Mouse (Mus musculus) limb, embryonic 13.5 days (tissue): ENCODE data around the gene Mbd3. TPM values are rescaled to one million over a fixed set of nuclear protein-coding genes. Genes with fewer than 3 reads are reported as not detected.

Experiments used
- ATAC-seq: fragments of 200-750 bp; cut with Nextera tagmentation; 2 replicates; pipeline ENCODE4 v1.8.0; 2017; ENCODE audit warnings: low read depth, moderate number of reproducible peaks, moderate TSS enrichment; ENCODE audit not compliant: low FRiP score
- H3K27ac ChIP-seq: fragments of 300-500 bp; sonication (generic); 2 replicates; pipeline ENCODE4 v1.5.1; 2015; ENCODE audit warnings: inconsistent platforms, mild to moderate bottlenecking, moderate library complexity
- H3K27me3 ChIP-seq: fragments of 300-500 bp; sonication (generic); 2 replicates; pipeline ENCODE4 v1.6.1; 2015; ENCODE audit warnings: mild to moderate bottlenecking, inconsistent platforms
- H3K36me3 ChIP-seq: fragments of 300-500 bp; sonication (generic); 2 replicates; pipeline ENCODE4 v1.6.1; 2015; ENCODE audit warnings: inconsistent platforms, mild to moderate bottlenecking, moderate library complexity
- H3K4me1 ChIP-seq: fragments of 300-500 bp; sonication (generic); 2 replicates; pipeline ENCODE4 v1.6.1; 2015; ENCODE audit warnings: inconsistent platforms
- H3K4me2 ChIP-seq: fragments of 300-500 bp; sonication (generic); replicated peaks from 2 replicates; pipeline ENCODE4 v1.6.1; 2015; ENCODE audit warnings: inconsistent platforms, mild to moderate bottlenecking, moderate library complexity
- H3K4me3 ChIP-seq: fragments of 300-500 bp; sonication (generic); 2 replicates; pipeline ENCODE4 v1.5.1; 2015; ENCODE audit warnings: moderate library complexity, mild to moderate bottlenecking, inconsistent platforms
- H3K9ac ChIP-seq: fragments of 300-500 bp; sonication (generic); 2 replicates; pipeline ENCODE4 v1.6.1; 2015; ENCODE audit warnings: mild to moderate bottlenecking, inconsistent platforms
- H3K9me3 ChIP-seq: fragments of 300-500 bp; sonication (generic); 2 replicates; pipeline ENCODE4 v1.6.1; 2016; ENCODE audit warnings: inconsistent platforms
- WGBS: fragments of 180-500 bp; shearing (Covaris S2); methylation state at CpG from one replicate; pipeline ENCODE4 v1.1.7; 2015; 5-methylcytosine and 5-hydroxymethylcytosine counted together
- microRNA-seq: library from miRNA; unstranded; fragments of <30 nt; microRNA quantifications from one replicate; pipeline ENCODE4, GENCODE M21; 2016
- polyA plus RNA-seq: library from polyadenylated mRNA; unstranded; fragments of >200 nt; fragmentation: Nextera tagmentation; extraction: Ambion mirVana; gene quantifications from 2 replicates; pipeline ENCODE4 v1.2.1, GENCODE M21; 2015

The Mbd3 gene
- polyA plus RNA-seq, 1 experiment from 2014 or later = 276 TPM

GRCm38 (mm10) chr10:80342749-80343424, 56.5 kb downstream of the Mbd3 start:
- ATAC-seq = peak; percentile 70
- WGBS = under 1% methylated on average over 29 of the region's 33 CpGs
- no peaks in the 10 kb centered on the region for H3K36me3 ChIP-seq
- H3K4me2 ChIP-seq = peak overlapping the region; percentile 59
- peaks cover 37% of the 10 kb centered on the region for H3K4me1 ChIP-seq
- H3K9ac ChIP-seq = peak overlapping the region; percentile 25; the same call in 1 of the 2 replicates
- H3K9me3 ChIP-seq = no peaks in the 10 kb centered on the region
- H3K27me3 ChIP-seq = peaks cover 89% of the 10 kb centered on the region
- peak overlapping the region; percentile 36 for H3K4me3 ChIP-seq
- no peak overlapping the region for H3K27ac ChIP-seq

Small RNAs within 50 kb of the gene (microRNA-seq; reads per million reads assigned to microRNA genes)
- not detected for gene Gm22721

Other genes with a start within 250 kb of the Mbd3 start
- gene Cirbp, start 233.6 kb downstream of the Mbd3 start, polyA plus RNA-seq = 149 and 194 TPM in 2 replicates
- gene 1600002K03Rik, start 226.6 kb downstream of the Mbd3 start, polyA plus RNA-seq = 9.7 and 11.0 TPM in 2 replicates
- 39.5 and 40.4 TPM in 2 replicates for gene Efna2, start 220.1 kb downstream of the Mbd3 start, polyA plus RNA-seq
- gene Mum1, start 173.1 kb downstream of the Mbd3 start, polyA plus RNA-seq = 94.7 and 96.9 TPM in 2 replicates
- gene Ndufs7, start 150.4 kb downstream of the Mbd3 start, polyA plus RNA-seq = 298 and 306 TPM in 2 replicates
- 57.1 and 58.4 TPM in 2 replicates for gene Gamt, start 138.5 kb downstream of the Mbd3 start, polyA plus RNA-seq
- gene Dazap1, start 138.1 kb downstream of the Mbd3 start, polyA plus RNA-seq = 64.9 and 67.9 TPM in 2 replicates
- 908 and 936 TPM in 2 replicates for gene Rps15, start 107.1 kb downstream of the Mbd3 start, polyA plus RNA-seq
- 3.3 and 3.8 TPM in 2 replicates for gene Apc2, start 103.6 kb downstream of the Mbd3 start, polyA plus RNA-seq
- gene 2310011J03Rik, start 79.0 kb downstream of the Mbd3 start, polyA plus RNA-seq = 50.7 and 51.2 TPM in 2 replicates
- gene Pcsk4, start 70.1 kb downstream of the Mbd3 start, polyA plus RNA-seq = 4.8 and 6.5 TPM in 2 replicates
- gene Reep6, start 69.6 kb downstream of the Mbd3 start, polyA plus RNA-seq = 6.1 and 6.3 TPM in 2 replicates
- 2.0 and 2.4 TPM in 2 replicates for gene Adamtsl5, start 51.1 kb downstream of the Mbd3 start, polyA plus RNA-seq
- 1.2 and 2.2 TPM in 2 replicates for gene Plk5, start 43.1 kb downstream of the Mbd3 start, polyA plus RNA-seq
- 9.2 and 9.5 TPM in 2 replicates for gene Mex3d, start 11.9 kb downstream of the Mbd3 start, polyA plus RNA-seq
- gene Uqcr11, start 7.3 kb upstream of the Mbd3 start, polyA plus RNA-seq = 443 and 459 TPM in 2 replicates
- 153 and 157 TPM in 2 replicates for gene Tcf3, start 34.1 kb upstream of the Mbd3 start, polyA plus RNA-seq
- not detected in 2 replicates for gene Onecut3, start 95.3 kb upstream of the Mbd3 start, polyA plus RNA-seq
- 0.29 and 0.33 TPM in 2 replicates for gene Atp8b3, start 139.6 kb upstream of the Mbd3 start, polyA plus RNA-seq
- 28.3 and 28.7 TPM in 2 replicates for gene Rexo1, start 162.0 kb upstream of the Mbd3 start, polyA plus RNA-seq
- gene Klf16, start 177.8 kb upstream of the Mbd3 start, polyA plus RNA-seq = 9.3 and 10.0 TPM in 2 replicates
- gene Abhd17a, start 190.8 kb upstream of the Mbd3 start, polyA plus RNA-seq = 80.9 and 83.0 TPM in 2 replicates
- 83.9 and 92.0 TPM in 2 replicates for gene Scamp4, start 203.3 kb upstream of the Mbd3 start, polyA plus RNA-seq
- 7.6 and 8.8 TPM in 2 replicates for gene Adat3, start 203.3 kb upstream of the Mbd3 start, polyA plus RNA-seq
- gene Gm49322, start 206.5 kb upstream of the Mbd3 start, polyA plus RNA-seq = 3.7 and 5.6 TPM in 2 replicates
- gene Csnk1g2, start 223.3 kb upstream of the Mbd3 start, polyA plus RNA-seq = 148 and 159 TPM in 2 replicates